Mouse (Mus musculus) intestine, embryonic 14.5 days (tissue): ENCODE data around the gene Vwce. TPM values are rescaled to one million over a fixed set of nuclear protein-coding genes. Genes with fewer than 3 reads are reported as not detected.

Source experiments
- ATAC-seq: fragments of 200-750 bp; cut with Nextera tagmentation; replicated peaks from 2 replicates; pipeline ENCODE4 v1.8.0; 2017; ENCODE audit warnings: low read depth, moderate number of reproducible peaks, moderate TSS enrichment, moderate library complexity; ENCODE audit not compliant: low FRiP score, low TSS enrichment
- DNase-seq: peaks from one replicate; pipeline ENCODE4 v3.0.0-alpha.2; 2018; ENCODE audit warnings: low spot score
- H3K27ac ChIP-seq: fragments of 300-500 bp; sonication (generic); 2 replicates; pipeline ENCODE4 v1.5.1; 2014; ENCODE audit warnings: low read depth, mild to moderate bottlenecking, control low read depth
- H3K27me3 ChIP-seq: fragments of 300-500 bp; sonication (generic); replicated peaks from 2 replicates; pipeline ENCODE4 v1.6.1; 2014; ENCODE audit warnings: low read length, control low read depth; ENCODE audit not compliant: control insufficient read depth, insufficient read depth
- H3K36me3 ChIP-seq: fragments of 300-500 bp; sonication (generic); 2 replicates; pipeline ENCODE4 v1.6.1; 2014; ENCODE audit warnings: low read length, control low read depth; ENCODE audit not compliant: control insufficient read depth, insufficient read depth
- H3K4me1 ChIP-seq: fragments of 300-500 bp; sonication (generic); replicated peaks from 2 replicates; pipeline ENCODE4 v1.6.1; 2014; ENCODE audit warnings: low read length, control low read depth, mixed read lengths; ENCODE audit not compliant: control insufficient read depth, insufficient read depth
- H3K4me2 ChIP-seq: fragments of 300-500 bp; sonication (generic); 2 replicates; pipeline ENCODE4 v1.6.1; 2014; ENCODE audit warnings: low read length
- H3K4me3 ChIP-seq: fragments of 300-500 bp; sonication (generic); 2 replicates; pipeline ENCODE4 v1.5.1; 2014; ENCODE audit warnings: low read depth, low read length, control low read depth, mixed read lengths
- H3K9ac ChIP-seq: fragments of 300-500 bp; sonication (generic); 2 replicates; pipeline ENCODE4 v1.6.1; 2014; ENCODE audit warnings: mild to moderate bottlenecking, low read length
- H3K9me3 ChIP-seq: fragments of 300-500 bp; sonication (generic); 2 replicates; pipeline ENCODE4 v1.6.1; 2016; ENCODE audit warnings: low read length, control low read depth; ENCODE audit not compliant: control insufficient read depth
- WGBS: fragments of 180-500 bp; shearing (Covaris S2); extraction: QIAGEN DNeasy Blood & Tissue Kit; methylation state at CpG from one replicate; pipeline ENCODE4 v1.1.7; 2014; 5-methylcytosine and 5-hydroxymethylcytosine counted together
- polyA plus RNA-seq: library from polyadenylated mRNA; unstranded; fragments of >200 nt; fragmentation: Nextera tagmentation; extraction: Ambion mirVana; gene quantifications from 2 replicates; pipeline ENCODE4 v1.2.1, GENCODE M21; 2014

Gene Vwce
- polyA plus RNA-seq, 1 experiment from 2014 or later: 2.8 TPM

DNA sequence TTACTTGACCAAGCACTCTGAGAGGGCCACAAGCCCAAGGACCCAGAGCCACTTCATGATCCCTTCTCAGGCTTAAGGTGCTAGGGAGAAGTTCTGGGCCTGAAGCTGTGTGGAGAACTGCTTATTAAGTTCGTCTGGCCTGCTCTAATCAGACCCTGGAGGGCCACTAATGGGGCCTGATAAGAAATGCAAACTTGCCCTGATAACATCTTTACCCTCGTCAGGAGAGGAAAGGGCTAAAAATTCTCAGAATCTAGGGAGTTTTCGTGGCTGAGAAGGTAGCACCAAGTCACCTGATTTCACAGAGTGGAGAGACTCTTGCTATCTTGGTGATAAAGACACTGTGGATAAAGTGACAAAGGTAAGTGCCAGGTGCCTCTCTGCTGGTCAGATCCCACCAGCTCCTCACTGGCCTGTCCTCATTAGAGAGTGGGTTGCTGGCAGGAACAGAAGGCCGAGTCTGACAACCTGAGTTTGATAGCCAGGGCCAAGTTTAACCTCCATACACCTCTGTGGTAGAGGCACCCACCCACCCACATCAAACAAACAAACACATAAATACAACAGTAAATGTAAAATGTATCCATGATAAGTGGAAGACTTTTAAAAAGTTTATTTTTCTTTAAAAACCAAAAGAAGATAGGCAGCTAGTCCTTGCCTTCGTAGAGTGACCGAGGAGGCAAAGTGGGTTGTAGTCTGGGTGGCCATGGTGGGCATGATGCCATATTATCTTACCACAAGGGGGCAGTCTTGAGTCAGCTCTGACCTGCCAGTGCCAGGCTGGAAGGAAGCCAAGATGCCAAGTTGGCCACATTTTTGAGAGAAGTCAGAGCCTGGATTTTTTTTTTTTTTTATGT lies 44.1 kb downstream of the Vwce start, which contains the start of gene Pga5:
TSS of gene Pga5 (minus strand) at position 157 of the 857 bp plus-strand sequence.
- ATAC-seq: no peak
- no peak within 1 kb of the TSS for H3K4me3 ChIP-seq
- H3K36me3 ChIP-seq: no peaks in the 10 kb centered on the region
- no peaks in the 10 kb centered on the region for H3K27me3 ChIP-seq
- H3K27ac ChIP-seq: no peak within 1 kb of the TSS
- WGBS: 34% methylated on average over 6 of the region's 6 CpGs
- no peaks in the 10 kb centered on the region for H3K9me3 ChIP-seq
- no peak within 1 kb of the TSS for H3K9ac ChIP-seq
- DNase-seq: peak; percentile 75
- H3K4me2 ChIP-seq: no peak within 1 kb of the TSS
- H3K4me1 ChIP-seq: no peaks in the 10 kb centered on the region

DNA sequence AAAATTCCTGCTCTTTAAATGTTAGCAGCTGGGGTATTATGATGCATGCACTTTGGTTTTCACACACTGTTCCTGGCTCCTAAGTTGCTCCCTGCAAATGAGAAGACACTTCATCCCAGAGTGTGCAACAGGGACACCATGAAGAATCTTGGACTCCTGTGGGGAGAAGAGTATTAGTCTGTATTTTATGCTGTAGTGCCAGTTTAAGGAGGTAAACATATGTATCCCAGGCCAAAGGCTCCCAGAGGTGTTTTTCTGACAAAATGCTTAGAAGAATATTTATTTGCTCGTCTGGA lies 44.7 kb downstream of the Vwce start:
- Histone ChIP-seq H3K4me1 (no peaks in the 10 kb centered on the region), H3K27me3 (no peaks in the 10 kb centered on the region), H3K4me3 (no peak overlapping the region), H3K9ac (no peak overlapping the region), H3K4me2 (no peak overlapping the region), H3K36me3 (no peaks in the 10 kb centered on the region), H3K27ac (no peak overlapping the region), H3K9me3 (no peaks in the 10 kb centered on the region)
- ATAC-seq (no peak), DNase-seq (no peak)
- 59% methylated on average over 1 of the region's 1 CpGs for WGBS

DNA sequence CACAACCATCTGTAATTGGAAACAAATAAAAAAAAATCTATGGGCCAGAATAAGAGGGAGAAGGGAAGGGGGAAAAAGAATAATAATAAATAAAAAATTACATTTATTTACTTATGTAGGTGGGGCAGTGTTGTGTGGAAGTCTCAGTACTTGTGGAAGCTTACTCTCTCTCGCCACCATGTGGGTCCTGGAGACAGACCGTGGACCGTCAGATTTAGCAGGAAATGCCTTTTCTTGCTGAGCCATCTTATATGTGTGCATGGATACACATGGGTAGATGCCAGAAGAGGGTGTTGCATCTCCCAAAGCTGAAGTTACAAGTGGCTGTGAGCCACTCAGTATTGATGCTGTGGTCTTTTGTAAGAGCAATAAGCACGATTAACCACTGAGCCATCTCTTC lies 47.6 kb downstream of the Vwce start:
- H3K4me3 ChIP-seq: no peak overlapping the region
- no peak for DNase-seq
- no peak for ATAC-seq
- no peak overlapping the region for H3K27ac ChIP-seq
- H3K36me3 ChIP-seq: no peaks in the 10 kb centered on the region
- no peaks in the 10 kb centered on the region for H3K4me1 ChIP-seq
- 57% methylated on average over 4 of the region's 4 CpGs for WGBS
- H3K27me3 ChIP-seq: no peaks in the 10 kb centered on the region
- no peak overlapping the region for H3K9ac ChIP-seq
- no peak overlapping the region for H3K4me2 ChIP-seq
- no peaks in the 10 kb centered on the region for H3K9me3 ChIP-seq

DNA sequence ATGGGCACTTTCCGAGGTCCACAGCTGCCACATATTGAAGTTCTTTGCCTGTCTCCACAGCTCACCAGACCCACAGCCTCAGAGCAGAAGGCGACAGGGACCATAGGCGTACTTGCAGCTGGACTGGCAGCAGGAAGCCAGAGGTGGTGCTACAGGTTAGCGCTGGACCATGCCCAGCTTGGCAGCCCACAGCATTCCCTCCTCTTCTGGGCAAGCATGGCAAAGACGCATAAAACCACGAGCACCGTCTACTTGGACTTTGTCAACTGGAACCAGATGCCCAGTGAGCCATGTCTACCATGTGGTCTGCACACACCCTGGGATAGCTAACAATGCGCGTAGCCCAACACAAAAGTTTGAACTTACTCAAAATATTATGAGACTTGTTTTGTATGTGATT lies 51.1 kb downstream of the Vwce start:
- Histone ChIP-seq H3K27me3 (no peaks in the 10 kb centered on the region), H3K36me3 (no peaks in the 10 kb centered on the region), H3K4me2 (no peak overlapping the region), H3K4me1 (peaks cover 16% of the 10 kb centered on the region), H3K9ac (no peak overlapping the region), H3K4me3 (no peak overlapping the region), H3K9me3 (no peaks in the 10 kb centered on the region), H3K27ac (no peak overlapping the region)
- DNase-seq (no peak), ATAC-seq (no peak)
- WGBS: 91% methylated on average over 9 of the region's 9 CpGs

DNA sequence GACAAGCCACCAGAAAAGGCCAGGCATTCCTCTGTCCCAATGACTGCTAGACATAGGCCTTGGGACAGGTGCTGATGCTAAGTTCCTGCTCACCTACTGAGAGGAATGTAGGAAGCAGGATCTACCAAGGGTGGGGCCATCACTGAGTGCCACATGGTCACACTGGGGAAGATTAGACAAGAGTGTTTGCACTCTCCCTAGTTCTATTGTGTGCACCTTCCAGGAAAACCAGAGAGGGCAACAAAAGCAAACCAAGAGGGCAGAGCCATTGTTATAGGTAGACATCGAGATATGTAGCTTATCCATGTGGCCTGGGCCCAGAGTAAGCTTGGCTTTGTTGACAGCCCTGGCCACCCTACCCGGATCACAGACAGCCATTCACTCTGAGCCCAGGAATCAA lies 51.7 kb downstream of the Vwce start:
- 67% methylated on average over 2 of the region's 2 CpGs for WGBS

DNA sequence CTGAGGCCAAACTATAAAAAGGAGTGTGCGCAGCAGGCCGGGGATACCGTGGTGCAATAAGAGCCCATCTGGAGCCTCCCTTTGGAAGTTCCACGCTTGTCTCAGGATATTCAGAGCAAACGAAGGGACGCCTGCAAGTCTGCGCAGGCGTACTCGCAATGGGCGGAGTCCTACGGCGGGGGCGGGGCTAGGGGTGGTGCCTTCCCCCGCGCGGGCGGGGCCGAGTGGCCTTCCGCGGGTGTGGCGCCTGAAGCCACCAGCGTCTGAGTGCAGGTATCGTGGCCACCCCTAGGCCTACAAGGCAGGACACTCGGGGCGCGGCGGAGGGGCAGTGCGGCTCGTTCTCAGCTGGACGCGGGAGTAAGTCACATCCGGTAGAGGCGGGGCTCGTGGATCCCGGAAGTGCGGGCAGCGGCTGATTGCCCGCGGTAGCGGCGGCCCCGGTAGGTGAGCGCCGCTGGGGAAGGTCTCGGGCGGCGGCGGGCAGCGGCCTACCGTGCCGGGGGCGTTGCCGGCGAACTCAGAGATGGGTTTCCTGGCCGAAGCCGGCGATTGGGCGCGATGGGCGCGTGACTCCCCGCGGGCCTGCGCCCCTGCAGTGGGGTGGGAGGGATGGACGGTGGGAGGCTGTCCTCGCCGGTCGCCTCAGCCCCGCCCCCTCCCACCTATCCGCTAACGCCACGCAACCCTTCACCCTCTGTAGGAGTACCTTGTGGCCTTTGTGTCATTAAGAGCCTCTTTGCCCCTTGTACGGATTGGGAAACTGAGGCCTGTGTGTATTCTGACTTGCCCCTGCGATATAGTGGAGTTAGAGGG lies 54.7 kb downstream of the Vwce start, which contains the start of gene Vps37c:
TSS of gene Vps37c (plus strand) at position 199 of the 816 bp plus-strand sequence.
- H3K9ac ChIP-seq: peak within 1 kb of the TSS; percentile 87
- DNase-seq (peak; percentile 100), ATAC-seq (peak; percentile 96)
- no peaks in the 10 kb centered on the region for H3K36me3 ChIP-seq
- H3K4me3 ChIP-seq: peak within 1 kb of the TSS; percentile 75
- H3K4me2 ChIP-seq: peak within 1 kb of the TSS; percentile 73
- H3K27ac ChIP-seq: peak within 1 kb of the TSS; percentile 93
- no peaks in the 10 kb centered on the region for H3K27me3 ChIP-seq
- peaks cover 30% of the 10 kb centered on the region for H3K4me1 ChIP-seq
- WGBS: under 1% methylated on average over 69 of the region's 74 CpGs
- no peaks in the 10 kb centered on the region for H3K9me3 ChIP-seq

More for the DNA sequence above, 51.7 kb downstream of the Vwce start:
- Histone ChIP-seq H3K9me3 (no peaks in the 10 kb centered on the region), H3K9ac (no peak overlapping the region), H3K27ac (no peak overlapping the region), H3K27me3 (no peaks in the 10 kb centered on the region), H3K4me1 (peaks cover 22% of the 10 kb centered on the region), H3K4me3 (no peak overlapping the region), H3K4me2 (no peak overlapping the region), H3K36me3 (no peaks in the 10 kb centered on the region)
- ATAC-seq (no peak), DNase-seq (no peak)

DNA sequence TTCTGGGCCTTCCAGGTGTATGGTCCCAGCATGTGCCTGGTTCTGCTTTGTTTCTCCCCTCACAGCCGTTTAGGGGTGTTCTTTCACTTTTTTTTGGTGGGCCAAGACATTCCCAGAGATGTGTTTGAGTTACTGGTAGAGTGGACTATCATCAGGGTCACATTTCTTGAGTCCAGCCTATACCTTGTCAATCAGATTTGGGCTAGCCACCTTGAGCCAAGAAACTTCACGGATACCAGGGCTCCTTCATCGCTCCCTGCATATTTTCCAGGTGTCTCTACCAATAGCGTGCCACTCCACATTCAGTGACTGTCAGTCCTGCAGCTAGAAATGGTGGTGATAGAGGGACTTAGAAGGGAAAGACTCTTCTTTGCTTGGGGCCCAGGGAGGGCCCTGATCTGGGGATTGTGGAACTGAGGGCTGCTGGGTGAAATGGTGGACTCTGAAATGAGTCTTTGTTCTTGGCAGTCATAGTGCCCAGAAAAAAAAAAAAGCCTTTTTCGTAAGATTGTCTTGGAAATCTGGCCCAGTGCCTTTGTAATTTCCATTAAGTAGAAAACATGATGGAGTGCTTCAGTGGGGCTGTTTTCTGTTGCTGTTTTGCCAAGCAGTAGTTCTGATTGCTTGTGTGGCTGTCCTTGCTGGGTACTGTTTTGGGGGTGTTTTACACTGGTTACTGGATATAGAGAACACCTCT lies 55.6 kb downstream of the Vwce start:
- DNase-seq (no peak), ATAC-seq (no peak)
- H3K27ac ChIP-seq: peak overlapping the region; percentile 93
- peaks cover 30% of the 10 kb centered on the region for H3K4me1 ChIP-seq
- WGBS: 45% methylated on average over 5 of the region's 5 CpGs
- H3K4me2 ChIP-seq: peak overlapping the region; percentile 73
- no peaks in the 10 kb centered on the region for H3K9me3 ChIP-seq
- H3K27me3 ChIP-seq: no peaks in the 10 kb centered on the region
- H3K36me3 ChIP-seq: no peaks in the 10 kb centered on the region
- peak overlapping the region; percentile 87 for H3K9ac ChIP-seq
- peak overlapping the region; percentile 75 for H3K4me3 ChIP-seq

DNA sequence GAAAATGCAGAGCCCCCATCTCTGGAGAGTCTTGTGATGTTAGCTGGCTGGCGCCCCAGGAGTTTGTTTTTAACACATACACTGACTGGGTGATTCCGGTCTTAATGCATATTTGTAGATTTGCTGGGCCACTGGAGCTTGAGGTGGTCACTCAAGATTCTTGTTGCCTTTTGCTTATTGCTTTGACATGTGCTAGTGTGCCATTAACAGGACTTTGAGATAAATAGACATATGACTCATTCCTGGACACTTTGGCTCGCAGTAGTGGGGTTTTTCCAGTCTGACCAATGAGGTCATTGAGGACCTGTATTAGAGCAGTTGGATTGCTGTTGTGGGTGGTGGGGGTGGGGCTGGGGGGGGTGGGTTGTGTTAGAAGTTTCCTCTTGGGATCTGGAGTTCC lies 56.3 kb downstream of the Vwce start:
- Histone ChIP-seq H3K9ac (no peak overlapping the region), H3K9me3 (no peaks in the 10 kb centered on the region), H3K27me3 (no peaks in the 10 kb centered on the region), H3K4me3 (peak overlapping the region; percentile 75; the same call in 1 of the 2 replicates), H3K4me2 (peak overlapping the region; percentile 73), H3K4me1 (peaks cover 33% of the 10 kb centered on the region), H3K36me3 (no peaks in the 10 kb centered on the region), H3K27ac (peak overlapping the region; percentile 93)
- ATAC-seq (no peak), DNase-seq (no peak)
- 63% methylated on average over 3 of the region's 3 CpGs for WGBS
